Mouse (Mus musculus): ENCODE measurements around the gene Gm8922. TPM values are rescaled to one million over a fixed set of nuclear protein-coding genes. Genes with fewer than 3 reads are reported as not detected.
"Not testable (repeated sequence)": the region's sequence is repeated elsewhere in the genome, so short reads cannot be mapped to it uniquely, and the experiment has no call there.

Gene Gm8922
- total RNA-seq (2022) = not detected

GRCm38 (mm10) chr5:11681659-11682058 is at the start of gene Gm8922:
Gene Gm8922 (plus strand): TSS chr5:11681959.
- not testable (repeated sequence) for DNase-seq (ENCODE audit: low spot score in 2 of 2)

Other genes with a start within 250 kb of the Gm8922 start
- gene Gm8906, start 179.3 kb upstream of the Gm8922 start, total RNA-seq (2022) = not detected
- gene Gm6460, start 87.0 kb upstream of the Gm8922 start, total RNA-seq (2022) = not detected
- not detected for gene Gm8926, start 88.6 kb downstream of the Gm8922 start, total RNA-seq (2022)
- not detected for gene Gm6465, start 163.6 kb downstream of the Gm8922 start, total RNA-seq (2022)
- gene 4933402N22Rik, start 236.1 kb downstream of the Gm8922 start, total RNA-seq (2022) = not detected

All from layer of hippocampus, adult 8-10 months (tissue).